Mouse (Mus musculus): ENCODE data around the gene Smlr1.

GRCm38 (mm10) chr10:25503250-25503649, 32.8 kb downstream of the Smlr1 start:
- TF ChIP-seq CTCF (IDR thresholded peaks at IDR 0.05; ENCODE audit: extremely low read depth, insufficient read depth, low read length) (no peak), POLR2A (IDR thresholded peaks at IDR 0.05; ENCODE audit: extremely low read depth, insufficient read depth, low read length) (no peak)
